Mouse (Mus musculus): ENCODE measurements around the gene Pitpnm2. TPM values are rescaled to one million over a fixed set of nuclear protein-coding genes. Genes with fewer than 3 reads are reported as not detected.
A peak's percentile ranks its signal among the peaks of the same experiment; 100 is the strongest.

Gene Pitpnm2
- polyA plus RNA-seq, 1 experiment from 2014 or later, result 10.2 TPM

DNA sequence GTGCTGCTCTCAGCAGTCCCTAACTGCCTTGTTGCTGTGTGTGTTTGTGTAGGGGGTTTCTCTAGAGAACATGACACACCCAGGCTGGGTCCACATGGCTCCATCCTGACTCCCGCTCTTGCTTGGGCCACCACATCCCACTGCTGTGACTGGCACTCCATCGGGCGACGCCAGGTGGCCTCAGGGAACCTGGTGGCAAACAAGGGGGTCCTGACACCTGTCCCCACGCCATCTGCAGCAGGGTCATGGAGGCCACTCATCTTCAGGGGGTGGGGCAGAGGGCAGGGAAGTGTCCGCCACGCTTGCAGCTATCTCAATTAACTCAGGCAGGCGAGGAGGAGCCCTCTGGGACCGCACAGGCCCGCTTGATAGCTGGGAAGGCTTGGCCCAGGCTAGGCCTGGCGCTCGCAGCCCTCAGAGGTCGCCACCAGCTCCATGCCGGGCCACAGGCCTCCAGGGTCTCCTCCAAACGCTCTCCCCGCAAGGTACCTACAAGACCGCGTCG, 154.4 kb downstream of the Pitpnm2 start:
- no peak overlapping the region for H3K27ac ChIP-seq (replicated peaks in 1 of 2; ENCODE audit: control insufficient read depth in 1 of 2, insufficient read depth in 1 of 2, low read depth in 2 of 2, low read length in 2 of 2)
- WGBS, result 14% methylated on average over 19 of the region's 19 CpGs
- H3K4me1 ChIP-seq (ENCODE audit: control insufficient read depth in 2 of 2, insufficient read depth in 2 of 2, low read length in 2 of 2), result peaks cover 2 to 10% of the 10 kb centered on the region in 2 experiments; a peak in 1 of 4 replicates
- H3K27me3 ChIP-seq (ENCODE audit: control insufficient read depth, insufficient read depth, low read length), result peaks cover 8% of the 10 kb centered on the region; the same call in 1 of the 2 replicates
- H3K4me3 ChIP-seq (ENCODE audit: control insufficient read depth in 1 of 2, insufficient read depth in 1 of 2, low read depth in 1 of 2, low read length in 2 of 2), result peak overlapping the region; percentile 36 to 49
- H3K36me3 ChIP-seq (ENCODE audit: control insufficient read depth, insufficient read depth, low read length), result no peaks in the 10 kb centered on the region
- H3K4me2 ChIP-seq (ENCODE audit: low read length), result peak overlapping the region; percentile 88
- 0 out of 2 replicates have a peak, but pooled peaks cover 3% of the 10 kb centered on the region for H3K9me3 ChIP-seq (ENCODE audit: control insufficient read depth, low read length)
- 0 out of 2 replicates have a peak, but pooled peaks have one; percentile 19 for ATAC-seq (ENCODE audit: insufficient number of reproducible peaks, insufficient read depth, low FRiP score, low read depth)
- peak overlapping the region; percentile 71 for H3K9ac ChIP-seq (ENCODE audit: low read length)

DNA sequence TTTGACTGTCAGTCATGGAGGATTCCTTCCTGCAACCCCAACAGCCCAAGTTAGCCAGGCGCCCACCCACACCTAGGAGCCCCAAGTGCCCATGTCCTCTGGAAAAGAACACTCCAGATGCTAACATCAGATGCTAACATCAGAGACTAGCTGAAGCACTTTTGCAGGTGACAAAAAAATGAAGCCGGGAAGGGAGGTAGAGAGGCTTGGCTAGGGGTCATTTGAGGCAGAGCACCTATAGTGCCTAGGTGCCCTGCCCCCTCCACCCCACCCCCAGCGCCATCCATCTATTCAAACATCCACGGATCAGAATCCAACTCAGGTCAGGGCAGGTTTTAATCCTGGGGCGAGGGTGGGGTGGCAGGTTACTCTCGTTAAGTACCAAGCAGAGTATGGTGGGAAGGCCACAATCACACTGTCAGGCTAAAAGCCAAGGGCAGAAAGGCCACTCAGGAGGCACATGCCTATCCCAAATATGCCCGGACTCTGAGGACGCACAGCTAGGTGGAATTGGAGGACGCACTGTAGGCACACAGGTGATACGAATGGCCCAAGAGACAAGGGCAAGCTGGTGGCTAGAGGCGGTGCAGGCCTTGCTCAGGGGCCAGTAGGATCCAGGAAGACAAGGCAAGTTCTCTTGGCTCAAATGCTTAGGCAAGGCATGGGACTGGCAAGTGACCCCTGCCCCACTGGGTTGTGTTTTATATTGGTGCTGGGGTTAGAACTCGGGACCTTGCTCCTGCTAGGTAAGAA, 155.5 kb downstream of the Pitpnm2 start:
- no peak overlapping the region for H3K4me3 ChIP-seq (ENCODE audit: control insufficient read depth in 1 of 2, insufficient read depth in 1 of 2, low read depth in 1 of 2, low read length in 2 of 2)
- whole genome bisulfite sequencing, result 88% methylated on average over 12 of the region's 12 CpGs
- no peak for ATAC-seq (ENCODE audit: insufficient number of reproducible peaks, insufficient read depth, low FRiP score, low read depth)
- H3K27ac ChIP-seq (replicated peaks in 1 of 2; ENCODE audit: control insufficient read depth in 1 of 2, insufficient read depth in 1 of 2, low read depth in 2 of 2, low read length in 2 of 2), result no peak overlapping the region
- no peaks in the 10 kb centered on the region for H3K9me3 ChIP-seq (ENCODE audit: control insufficient read depth, low read length)
- H3K27me3 ChIP-seq (ENCODE audit: control insufficient read depth, insufficient read depth, low read length), result peaks cover 8% of the 10 kb centered on the region; the same call in 1 of the 2 replicates
- H3K36me3 ChIP-seq (ENCODE audit: control insufficient read depth, insufficient read depth, low read length), result no peaks in the 10 kb centered on the region
- no peak overlapping the region for H3K4me2 ChIP-seq (ENCODE audit: low read length)
- no peak overlapping the region for H3K9ac ChIP-seq (ENCODE audit: low read length)
- H3K4me1 ChIP-seq (ENCODE audit: control insufficient read depth in 2 of 2, insufficient read depth in 2 of 2, low read length in 2 of 2), result peaks cover 2 to 10% of the 10 kb centered on the region in 2 experiments; a peak in 1 of 4 replicates

- no peak for ATAC-seq (ENCODE audit: insufficient number of reproducible peaks, insufficient read depth, low FRiP score, low read depth)
- no peak overlapping the region for H3K27ac ChIP-seq (replicated peaks in 1 of 2; ENCODE audit: control insufficient read depth in 1 of 2, insufficient read depth in 1 of 2, low read depth in 2 of 2, low read length in 2 of 2)
- H3K27me3 ChIP-seq (ENCODE audit: control insufficient read depth, insufficient read depth, low read length), result peaks cover 8% of the 10 kb centered on the region; the same call in 1 of the 2 replicates
- WGBS, result 66% methylated on average over 11 of the region's 11 CpGs
- 0 out of 2 replicates have a peak overlapping the region, but pooled peaks have one; percentile 2 for H3K9ac ChIP-seq (ENCODE audit: low read length)
- peaks cover 2 to 10% of the 10 kb centered on the region in 2 experiments; a peak in 1 of 4 replicates for H3K4me1 ChIP-seq (ENCODE audit: control insufficient read depth in 2 of 2, insufficient read depth in 2 of 2, low read length in 2 of 2)
- H3K4me2 ChIP-seq (ENCODE audit: low read length), result no peak overlapping the region
- no peaks in the 10 kb centered on the region for H3K36me3 ChIP-seq (ENCODE audit: control insufficient read depth, insufficient read depth, low read length)
- no peaks in the 10 kb centered on the region for H3K9me3 ChIP-seq (ENCODE audit: control insufficient read depth, low read length)
- H3K4me3 ChIP-seq (ENCODE audit: control insufficient read depth in 1 of 2, insufficient read depth in 1 of 2, low read depth in 1 of 2, low read length in 2 of 2), result no peak overlapping the region
Observed at GRCm38 (mm10) chr5:124093120-124093794, 156.3 kb downstream of the Pitpnm2 start.

GRCm38 (mm10) chr5:124091951-124092406, 157.6 kb downstream of the Pitpnm2 start:
- Histone ChIP-seq H3K9ac (ENCODE audit: low read length) (no peak overlapping the region), H3K4me3 (ENCODE audit: control insufficient read depth in 1 of 2, insufficient read depth in 1 of 2, low read depth in 1 of 2, low read length in 2 of 2) (no peak overlapping the region), H3K36me3 (ENCODE audit: control insufficient read depth, insufficient read depth, low read length) (no peaks in the 10 kb centered on the region), H3K9me3 (ENCODE audit: control insufficient read depth, low read length) (no peaks in the 10 kb centered on the region), H3K4me2 (ENCODE audit: low read length) (no peak overlapping the region), H3K27ac (replicated peaks in 1 of 2; ENCODE audit: control insufficient read depth in 1 of 2, insufficient read depth in 1 of 2, low read depth in 2 of 2, low read length in 2 of 2) (no peak overlapping the region), H3K27me3 (ENCODE audit: control insufficient read depth, insufficient read depth, low read length) (peaks cover 8% of the 10 kb centered on the region; the same call in 1 of the 2 replicates), H3K4me1 (ENCODE audit: control insufficient read depth in 2 of 2, insufficient read depth in 2 of 2, low read length in 2 of 2) (peaks cover 2 to 10% of the 10 kb centered on the region in 2 experiments; a peak in 1 of 4 replicates)
- WGBS, result 47% methylated on average over 9 of the region's 9 CpGs
- ATAC-seq (ENCODE audit: insufficient number of reproducible peaks, insufficient read depth, low FRiP score, low read depth), result no peak

GRCm38 (mm10) chr5:124089868-124090267, 159.7 kb downstream of the Pitpnm2 start:
- WGBS, result 80% methylated on average over 23 of the region's 23 CpGs
- H3K4me2 ChIP-seq (ENCODE audit: low read length), result no peak overlapping the region

DNA sequence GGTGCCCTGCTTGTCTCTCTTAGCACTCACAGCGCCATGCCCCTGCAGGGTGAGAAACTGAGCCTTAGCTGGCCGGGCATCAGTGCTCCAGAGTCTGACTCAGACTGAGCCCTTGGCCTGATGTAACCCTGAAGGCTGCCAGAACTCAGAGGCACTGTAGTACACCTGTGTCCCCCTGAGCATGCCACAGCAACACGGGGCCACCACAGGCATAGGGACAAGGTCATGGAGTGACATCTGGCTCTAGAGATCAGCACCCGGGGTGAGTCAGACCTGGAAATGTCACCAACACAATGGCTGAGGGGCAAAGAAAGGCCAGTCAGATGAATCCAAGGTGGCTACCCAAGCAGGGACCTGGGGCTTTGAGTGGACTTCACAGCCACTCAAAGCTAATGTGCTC, 162.7 kb downstream of the Pitpnm2 start:
- H3K9me3 ChIP-seq (ENCODE audit: control insufficient read depth, low read length), result no peaks in the 10 kb centered on the region
- H3K27me3 ChIP-seq (ENCODE audit: control insufficient read depth, insufficient read depth, low read length), result 0 out of 2 replicates have a peak, but pooled peaks cover 4% of the 10 kb centered on the region
- no peak overlapping the region for H3K4me2 ChIP-seq (ENCODE audit: low read length)
- no peak overlapping the region for H3K4me3 ChIP-seq (ENCODE audit: control insufficient read depth in 1 of 2, insufficient read depth in 1 of 2, low read depth in 1 of 2, low read length in 2 of 2)
- no peak overlapping the region for H3K9ac ChIP-seq (ENCODE audit: low read length)
- ATAC-seq (ENCODE audit: insufficient number of reproducible peaks, insufficient read depth, low FRiP score, low read depth), result no peak
- H3K27ac ChIP-seq (replicated peaks in 1 of 2; ENCODE audit: control insufficient read depth in 1 of 2, insufficient read depth in 1 of 2, low read depth in 2 of 2, low read length in 2 of 2), result no peak overlapping the region
- no peaks in the 10 kb centered on the region for H3K4me1 ChIP-seq (ENCODE audit: control insufficient read depth in 2 of 2, insufficient read depth in 2 of 2, low read length in 2 of 2)
- no peaks in the 10 kb centered on the region for H3K36me3 ChIP-seq (ENCODE audit: control insufficient read depth, insufficient read depth, low read length)
- 77% methylated on average over 4 of the region's 4 CpGs for WGBS

More at GRCm38 (mm10) chr5:124089868-124090267, 159.7 kb downstream of the Pitpnm2 start:
- Histone ChIP-seq H3K4me3 (ENCODE audit: control insufficient read depth in 1 of 2, insufficient read depth in 1 of 2, low read depth in 1 of 2, low read length in 2 of 2) (no peak overlapping the region), H3K9ac (ENCODE audit: low read length) (no peak overlapping the region), H3K27ac (replicated peaks in 1 of 2; ENCODE audit: control insufficient read depth in 1 of 2, insufficient read depth in 1 of 2, low read depth in 2 of 2, low read length in 2 of 2) (no peak overlapping the region), H3K27me3 (ENCODE audit: control insufficient read depth, insufficient read depth, low read length) (peaks cover 4% of the 10 kb centered on the region; the same call in 1 of the 2 replicates), H3K36me3 (ENCODE audit: control insufficient read depth, insufficient read depth, low read length) (no peaks in the 10 kb centered on the region), H3K4me1 (ENCODE audit: control insufficient read depth in 2 of 2, insufficient read depth in 2 of 2, low read length in 2 of 2) (peaks cover 0 to 3% of the 10 kb centered on the region in 2 experiments; a peak in 1 of 4 replicates), H3K9me3 (ENCODE audit: control insufficient read depth, low read length) (no peaks in the 10 kb centered on the region)
- no peak for ATAC-seq (ENCODE audit: insufficient number of reproducible peaks, insufficient read depth, low FRiP score, low read depth)

DNA sequence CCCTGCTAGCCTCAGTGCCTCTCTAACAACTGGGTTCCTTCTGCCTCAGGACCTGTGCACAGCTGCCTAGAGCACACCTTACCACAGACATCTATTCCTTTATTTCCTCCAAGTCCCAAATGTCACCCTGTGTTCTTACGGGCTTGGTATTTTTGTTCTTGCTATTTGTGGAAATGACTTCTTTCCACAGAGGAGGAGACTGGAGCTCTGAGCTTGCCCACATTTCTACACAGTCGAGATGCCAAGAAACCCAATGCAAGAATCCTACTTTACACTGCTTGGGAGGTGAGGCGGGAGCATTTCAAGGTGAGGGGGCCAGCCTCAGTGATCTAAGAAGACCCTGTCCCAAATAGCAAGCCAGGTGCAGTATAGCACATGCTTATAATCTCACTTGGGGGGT, 164.0 kb downstream of the Pitpnm2 start:
- no peaks in the 10 kb centered on the region for H3K9me3 ChIP-seq (ENCODE audit: control insufficient read depth, low read length)
- H3K4me1 ChIP-seq (ENCODE audit: control insufficient read depth in 2 of 2, insufficient read depth in 2 of 2, low read length in 2 of 2), result peaks cover 0 to 1% of the 10 kb centered on the region in 2 experiments; a peak in 1 of 4 replicates
- no peak overlapping the region for H3K9ac ChIP-seq (ENCODE audit: low read length)
- H3K4me3 ChIP-seq (ENCODE audit: control insufficient read depth in 1 of 2, insufficient read depth in 1 of 2, low read depth in 1 of 2, low read length in 2 of 2), result no peak overlapping the region
- no peaks in the 10 kb centered on the region for H3K36me3 ChIP-seq (ENCODE audit: control insufficient read depth, insufficient read depth, low read length)
- H3K27ac ChIP-seq (replicated peaks in 1 of 2; ENCODE audit: control insufficient read depth in 1 of 2, insufficient read depth in 1 of 2, low read depth in 2 of 2, low read length in 2 of 2), result no peak overlapping the region
- 60% methylated on average over 3 of the region's 3 CpGs for WGBS
- no peak overlapping the region for H3K4me2 ChIP-seq (ENCODE audit: low read length)
- H3K27me3 ChIP-seq (ENCODE audit: control insufficient read depth, insufficient read depth, low read length), result 0 out of 2 replicates have a peak, but pooled peaks cover 4% of the 10 kb centered on the region
- ATAC-seq (ENCODE audit: insufficient number of reproducible peaks, insufficient read depth, low FRiP score, low read depth), result no peak
